Mouse (Mus musculus): ENCODE data around the gene Pgbd5. TPM values are rescaled to one million over a fixed set of nuclear protein-coding genes. Genes with fewer than 3 reads are reported as not detected.

Gene Pgbd5
- total RNA-seq, 2 experiments from 2014 or later: 208 to 221 TPM

GRCm38 (mm10) chr8:124386225-124386899 lies 53.1 kb downstream of the Pgbd5 start:
- intact Hi-C loops (cut with DNase I): loop anchor here (2.0 kb wide), 1 partner anchor 130 kb away; no protein-coding TSS in a partner anchor
- TF ChIP-seq CTCF (IDR thresholded peaks at IDR 0.05): no peak
- Histone ChIP-seq H3K27ac (peak overlapping the region; percentile 93), H3K4me3 (no peak overlapping the region)
- peak; percentile 68 to 73 for DNase-seq (ENCODE audit: extremely low spot score in 1 of 2, low spot score in 2 of 2)

- Histone ChIP-seq H3K4me3 (no peak overlapping the region), H3K27ac (no peak overlapping the region)
- intact Hi-C loops (cut with DNase I): no loop called here
- DNase-seq (ENCODE audit: extremely low spot score in 1 of 2, low spot score in 2 of 2): no peak
- no peak for TF ChIP-seq CTCF (IDR thresholded peaks at IDR 0.05)
Observed at GRCm38 (mm10) chr8:124384336-124384735, 55.1 kb downstream of the Pgbd5 start.

GRCm38 (mm10) chr8:124382235-124382634 lies 57.2 kb downstream of the Pgbd5 start:
- Histone ChIP-seq H3K4me3 (no peak overlapping the region), H3K27ac (peak overlapping the region; percentile 47; the same call in 1 of the 2 replicates)
- TF ChIP-seq CTCF (IDR thresholded peaks at IDR 0.05): no peak
- intact Hi-C loops (cut with DNase I): no loop called here
- DNase-seq (ENCODE audit: extremely low spot score in 1 of 2, low spot score in 2 of 2): no peak

GRCm38 (mm10) chr8:124379289-124379688 lies 60.2 kb downstream of the Pgbd5 start:
- Histone ChIP-seq H3K27ac (no peak overlapping the region), H3K4me3 (no peak overlapping the region)
- intact Hi-C loops (cut with DNase I): no loop called here
- DNase-seq (ENCODE audit: extremely low spot score in 1 of 2, low spot score in 2 of 2): no peak
- TF ChIP-seq CTCF (IDR thresholded peaks at IDR 0.05): peak; percentile 6

- no peak for DNase-seq (ENCODE audit: extremely low spot score in 1 of 2, low spot score in 2 of 2)
- Histone ChIP-seq H3K27ac (peak overlapping the region; percentile 82), H3K4me3 (no peak overlapping the region)
- TF ChIP-seq CTCF (IDR thresholded peaks at IDR 0.05): no peak
- intact Hi-C loops (cut with DNase I): no loop called here
Observed at GRCm38 (mm10) chr8:124376406-124376805, 63.1 kb downstream of the Pgbd5 start.

- no peak for TF ChIP-seq CTCF (IDR thresholded peaks at IDR 0.05)
- no peak for DNase-seq (ENCODE audit: extremely low spot score in 1 of 2, low spot score in 2 of 2)
- intact Hi-C loops (cut with DNase I): no loop called here
Observed at GRCm38 (mm10) chr8:124375727-124376126, 63.7 kb downstream of the Pgbd5 start.

GRCm38 (mm10) chr8:124375168-124375567 lies 64.3 kb downstream of the Pgbd5 start:
- H3K4me3 ChIP-seq: no peak overlapping the region
- TF ChIP-seq CTCF (IDR thresholded peaks at IDR 0.05): no peak
- DNase-seq (ENCODE audit: extremely low spot score in 1 of 2, low spot score in 2 of 2): no peak
- H3K27ac ChIP-seq: peak overlapping the region; percentile 82
- intact Hi-C loops (cut with DNase I): no loop called here

More at GRCm38 (mm10) chr8:124375727-124376126, 63.7 kb downstream of the Pgbd5 start:
- H3K27ac ChIP-seq: peak overlapping the region; percentile 82
- no peak overlapping the region for H3K4me3 ChIP-seq

GRCm38 (mm10) chr8:124373753-124374152 lies 65.7 kb downstream of the Pgbd5 start:
- Histone ChIP-seq H3K4me3 (no peak overlapping the region), H3K27ac (peak overlapping the region; percentile 40; the same call in 1 of the 2 replicates)
- TF ChIP-seq CTCF (IDR thresholded peaks at IDR 0.05): no peak
- intact Hi-C loops (cut with DNase I): no loop called here
- no peak for DNase-seq (ENCODE audit: extremely low spot score in 1 of 2, low spot score in 2 of 2)

- intact Hi-C loops (cut with DNase I): no loop called here
- no peak for DNase-seq (ENCODE audit: extremely low spot score in 1 of 2, low spot score in 2 of 2)
- no peak for TF ChIP-seq CTCF (IDR thresholded peaks at IDR 0.05)
- H3K4me3 ChIP-seq: no peak overlapping the region
- peak overlapping the region; percentile 66 for H3K27ac ChIP-seq
Observed at GRCm38 (mm10) chr8:124371410-124372123, 67.9 kb downstream of the Pgbd5 start.

GRCm38 (mm10) chr8:124370422-124371183 lies 68.9 kb downstream of the Pgbd5 start:
- no peak for TF ChIP-seq CTCF (IDR thresholded peaks at IDR 0.05)
- no peak overlapping the region for H3K4me3 ChIP-seq
- DNase-seq (ENCODE audit: extremely low spot score in 1 of 2, low spot score in 2 of 2): no peak
- H3K27ac ChIP-seq: peak overlapping the region; percentile 44
- intact Hi-C loops (cut with DNase I): no loop called here

GRCm38 (mm10) chr8:124368213-124368612 lies 71.2 kb downstream of the Pgbd5 start:
- H3K27ac ChIP-seq: no peak overlapping the region
- peak; percentile 67 to 73 for DNase-seq (ENCODE audit: extremely low spot score in 1 of 2, low spot score in 2 of 2)
- peak; percentile 81 for TF ChIP-seq CTCF (IDR thresholded peaks at IDR 0.05)
- intact Hi-C loops (cut with DNase I): no loop called here
- H3K4me3 ChIP-seq: no peak overlapping the region

GRCm38 (mm10) chr8:124363337-124363736 lies 76.1 kb downstream of the Pgbd5 start:
- no peak for TF ChIP-seq CTCF (IDR thresholded peaks at IDR 0.05)
- Histone ChIP-seq H3K27ac (no peak overlapping the region), H3K4me3 (no peak overlapping the region)
- intact Hi-C loops (cut with DNase I): no loop called here
- DNase-seq (ENCODE audit: extremely low spot score in 1 of 2, low spot score in 2 of 2): no peak
